ENCODE assay signal across 29 mouse cellular contexts in the genomic region with DNA sequence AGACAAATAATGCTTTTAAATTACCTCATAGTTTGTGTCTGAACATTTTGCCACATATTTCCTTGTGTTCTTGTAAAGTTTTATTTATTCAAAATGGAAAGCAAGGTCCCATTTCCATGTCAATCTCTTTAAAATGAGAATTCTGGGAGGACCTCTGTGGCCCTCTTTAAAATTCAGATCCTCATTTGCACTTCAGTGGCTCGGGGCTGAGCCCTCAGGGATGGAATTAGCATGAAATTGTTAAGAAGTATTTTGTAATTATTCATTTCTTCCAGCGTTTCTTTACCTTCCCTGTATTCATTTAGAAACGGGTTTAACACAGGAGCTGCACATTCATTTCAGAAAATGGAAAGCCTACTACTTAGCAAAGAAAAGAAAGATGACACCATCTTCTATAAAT.
DNase-seq lines count a peak whose midpoint lies in the region; ATAC-seq and TF ChIP-seq lines count a peak whose summit lies in the region.
"Had no signal": no experiment of that assay in that cellular context is flagged by ENCODE, and none has a peak within 500 bp of the region (broad histone marks: within the 10 kb centered on the region; RNA-seq: fewer than 3 reads in every experiment).

No protein-coding gene starts in this region.

- 18% methylated on average over 3 of the region's 3 CpGs for WGBS in forebrain, embryonic 13.5 days
- 19% methylated on average over 3 of the region's 3 CpGs for WGBS in forebrain, postnatal 0 days
- WGBS in midbrain, embryonic 11.5 days = 16% methylated on average over 3 of the region's 3 CpGs
- 18% methylated on average over 3 of the region's 3 CpGs for WGBS in midbrain, postnatal 0 days
- WGBS in midbrain, embryonic 14.5 days = 17% methylated on average over 3 of the region's 3 CpGs

- no peak for DNase-seq in forebrain, postnatal 0 days
- DNase-seq in midbrain, embryonic 11.5 days (ENCODE audit: low spot score, missing footprints) = no peak
- DNase-seq in midbrain, postnatal 0 days (ENCODE audit: low spot score) = no peak
- DNase-seq in midbrain, embryonic 14.5 days = peak; percentile 71
- DNase-seq in liver = no peak
- DNase-seq in B cell, adult 2 months = no peak
- DNase-seq: adrenal gland, postnatal 14 days; cerebellum, adult 11-12 months; cerebellum, adult 8-10 months; cerebellum, postnatal 10 days; cerebellum, postnatal 36 days; embryo, embryonic 11 days; gastrocnemius, postnatal 10 days; gastrocnemius, postnatal 36 days; heart, adult 2 months; heart, postnatal 14 days; heart, postnatal 4 days had no signal

- TF ChIP-seq CTCF in forebrain, postnatal 0 days (IDR thresholded peaks at IDR 0.05; ENCODE audit: low read depth) = no peak
- TF ChIP-seq CTCF in midbrain, postnatal 0 days (IDR thresholded peaks at IDR 0.05) = no peak

- H3K27me3 ChIP-seq in forebrain, embryonic 13.5 days = no peaks in the 10 kb centered on the region
- H3K27me3 ChIP-seq in forebrain, postnatal 0 days (ENCODE audit: insufficient read depth, low read length) = no peaks in the 10 kb centered on the region
- H3K27me3 ChIP-seq in midbrain, embryonic 11.5 days (ENCODE audit: control insufficient read depth, insufficient read depth, low read length) = no peaks in the 10 kb centered on the region
- no peaks in the 10 kb centered on the region for H3K27me3 ChIP-seq in midbrain, postnatal 0 days (ENCODE audit: insufficient read depth, low read length)
- no peaks in the 10 kb centered on the region for H3K27me3 ChIP-seq in midbrain, embryonic 14.5 days (ENCODE audit: control insufficient read depth, insufficient read depth, low read length)
- H3K27me3 ChIP-seq: CH12.LX; embryonic facial prominence, embryonic 13.5 days; heart, embryonic 13.5 days had no signal

- no peak overlapping the region for H3K4me3 ChIP-seq in forebrain, embryonic 13.5 days
- H3K4me3 ChIP-seq in forebrain, postnatal 0 days (ENCODE audit: low read depth, low read length) = no peak overlapping the region
- no peak overlapping the region for H3K4me3 ChIP-seq in midbrain, embryonic 11.5 days (ENCODE audit: low read depth, low read length)
- H3K4me3 ChIP-seq in midbrain, postnatal 0 days (ENCODE audit: low read depth, low read length) = no peak overlapping the region
- H3K4me3 ChIP-seq in midbrain, embryonic 14.5 days (replicated peaks; ENCODE audit: low read depth, low read length) = no peak overlapping the region
- H3K4me3 ChIP-seq: embryonic facial prominence, embryonic 10.5 days; embryonic facial prominence, embryonic 13.5 days; erythroblast, embryonic 14.5 days; heart, adult 2 months; heart, embryonic 10.5 days; heart, embryonic 13.5 days had no signal

- no peaks in the 10 kb centered on the region for H3K4me1 ChIP-seq in forebrain, embryonic 13.5 days
- H3K4me1 ChIP-seq in forebrain, postnatal 0 days (ENCODE audit: insufficient read depth) = no peaks in the 10 kb centered on the region
- no peaks in the 10 kb centered on the region for H3K4me1 ChIP-seq in midbrain, embryonic 11.5 days (ENCODE audit: control insufficient read depth, insufficient read depth, low read length)
- no peaks in the 10 kb centered on the region for H3K4me1 ChIP-seq in midbrain, postnatal 0 days (ENCODE audit: insufficient read depth, low read length)
- H3K4me1 ChIP-seq in midbrain, embryonic 14.5 days (ENCODE audit: control insufficient read depth, insufficient read depth, low read length) = no peaks in the 10 kb centered on the region
- H3K4me1 ChIP-seq: embryonic facial prominence, embryonic 10.5 days; embryonic facial prominence, embryonic 13.5 days; heart, embryonic 10.5 days; heart, embryonic 13.5 days had no signal

- no peak overlapping the region for H3K4me2 ChIP-seq in forebrain, embryonic 13.5 days
- no peak overlapping the region for H3K4me2 ChIP-seq in forebrain, postnatal 0 days (ENCODE audit: low read depth)
- no peak overlapping the region for H3K4me2 ChIP-seq in midbrain, embryonic 11.5 days
- no peak overlapping the region for H3K4me2 ChIP-seq in midbrain, postnatal 0 days (ENCODE audit: low read depth, low read length, poor library complexity, severe bottlenecking)
- H3K4me2 ChIP-seq in midbrain, embryonic 14.5 days (ENCODE audit: low read length) = no peak overlapping the region
- H3K4me2 ChIP-seq: embryonic facial prominence, embryonic 13.5 days; heart, embryonic 13.5 days; hindbrain, embryonic 14.5 days had no signal

- no peak overlapping the region for H3K27ac ChIP-seq in forebrain, embryonic 13.5 days
- H3K27ac ChIP-seq in forebrain, postnatal 0 days (ENCODE audit: low read depth, low read length) = no peak overlapping the region
- H3K27ac ChIP-seq in midbrain, embryonic 11.5 days (ENCODE audit: low read depth, low read length) = no peak overlapping the region
- H3K27ac ChIP-seq in midbrain, postnatal 0 days (ENCODE audit: low read depth, low read length) = no peak overlapping the region
- H3K27ac ChIP-seq in midbrain, embryonic 14.5 days (replicated peaks; ENCODE audit: low read depth, low read length) = no peak overlapping the region
- H3K27ac ChIP-seq: embryonic facial prominence, embryonic 10.5 days; embryonic facial prominence, embryonic 13.5 days; heart, adult 2 months; heart, embryonic 10.5 days; heart, embryonic 13.5 days; hindbrain, embryonic 14.5 days; hindbrain, postnatal 0 days had no signal

- H3K9ac ChIP-seq in forebrain, embryonic 13.5 days = no peak overlapping the region
- no peak overlapping the region for H3K9ac ChIP-seq in forebrain, postnatal 0 days
- H3K9ac ChIP-seq in midbrain, embryonic 11.5 days (ENCODE audit: low read length) = no peak overlapping the region
- no peak overlapping the region for H3K9ac ChIP-seq in midbrain, postnatal 0 days (replicated peaks; ENCODE audit: low read length, poor library complexity, severe bottlenecking)
- H3K9ac ChIP-seq in midbrain, embryonic 14.5 days (replicated peaks; ENCODE audit: low read length) = no peak overlapping the region
- H3K9ac ChIP-seq: embryonic facial prominence, embryonic 13.5 days; heart, embryonic 13.5 days; hindbrain, embryonic 14.5 days had no signal

- 0 out of 2 replicates have a peak, but pooled peaks have one; percentile 33 for ATAC-seq in forebrain, embryonic 13.5 days
- ATAC-seq in forebrain, postnatal 0 days = no peak
- ATAC-seq in midbrain, embryonic 11.5 days (ENCODE audit: low FRiP score) = peak; percentile 64; the same call in 1 of the 2 replicates
- ATAC-seq in midbrain, postnatal 0 days (ENCODE audit: low FRiP score) = no peak
- ATAC-seq in midbrain, embryonic 14.5 days (ENCODE audit: low FRiP score, low TSS enrichment) = peak; percentile 63
- ATAC-seq: hindbrain, postnatal 0 days; inflammation-experienced regulatory T-cells, adult 6 months; Patski had no signal

- no peaks in the 10 kb centered on the region for H3K36me3 ChIP-seq in forebrain, embryonic 13.5 days (ENCODE audit: poor library complexity, severe bottlenecking)
- H3K36me3 ChIP-seq in forebrain, postnatal 0 days (ENCODE audit: insufficient read depth) = no peaks in the 10 kb centered on the region
- H3K36me3 ChIP-seq in midbrain, embryonic 11.5 days (ENCODE audit: control insufficient read depth, insufficient read depth, low read length) = no peaks in the 10 kb centered on the region
- H3K36me3 ChIP-seq in midbrain, postnatal 0 days (ENCODE audit: insufficient read depth, low read length) = no peaks in the 10 kb centered on the region
- H3K36me3 ChIP-seq in midbrain, embryonic 14.5 days (ENCODE audit: control insufficient read depth, insufficient read depth, low read length) = no peaks in the 10 kb centered on the region
- H3K36me3 ChIP-seq: embryonic facial prominence, embryonic 10.5 days; embryonic facial prominence, embryonic 13.5 days; G1E; heart, embryonic 10.5 days; heart, embryonic 13.5 days had no signal

- no peaks in the 10 kb centered on the region for H3K9me3 ChIP-seq in forebrain, embryonic 13.5 days (replicated peaks)
- H3K9me3 ChIP-seq in forebrain, postnatal 0 days (ENCODE audit: low read length) = no peaks in the 10 kb centered on the region
- H3K9me3 ChIP-seq in midbrain, embryonic 11.5 days (ENCODE audit: control insufficient read depth, low read length) = no peaks in the 10 kb centered on the region
- no peaks in the 10 kb centered on the region for H3K9me3 ChIP-seq in midbrain, postnatal 0 days (ENCODE audit: low read length)
- H3K9me3 ChIP-seq in midbrain, embryonic 14.5 days (ENCODE audit: control insufficient read depth, low read length) = no peaks in the 10 kb centered on the region
- H3K9me3 ChIP-seq: embryonic facial prominence, embryonic 10.5 days; embryonic facial prominence, embryonic 13.5 days; G1E; heart, embryonic 10.5 days; heart, embryonic 13.5 days had no signal

Comparison
In these comparisons a context has a peak if more than half of its experiments do, and no peak if none do; other contexts are left out.
1. ATAC-seq: peak in forebrain, embryonic 13.5 days (single experiment), midbrain, embryonic 11.5 days (single experiment) and midbrain, embryonic 14.5 days (single experiment); none in forebrain, postnatal 0 days (single experiment) and midbrain, postnatal 0 days (single experiment).